Mouse (Mus musculus): ENCODE data around the gene Prg3. TPM values are rescaled to one million over a fixed set of nuclear protein-coding genes. Genes with fewer than 3 reads are reported as not detected.

Gene Prg3
- polyA plus RNA-seq, 1 experiment from 2014 or later: not detected

GRCm38 (mm10) chr2:85026178-85026577 is 38.2 kb downstream of the Prg3 start:
- WGBS: 81% methylated on average over 3 of the region's 3 CpGs
- no peak for TF ChIP-seq EP300 (optimal IDR thresholded peaks at IDR 0.05)
- TF ChIP-seq CTCF (IDR thresholded peaks at IDR 0.05; ENCODE audit: low read depth): no peak

GRCm38 (mm10) chr2:85027281-85027680 is 39.3 kb downstream of the Prg3 start:
- WGBS: 75% methylated on average over 5 of the region's 5 CpGs
- H3K4me1 ChIP-seq (replicated peaks; ENCODE audit: control insufficient read depth, insufficient read depth): no peaks in the 10 kb centered on the region

More at GRCm38 (mm10) chr2:85026178-85026577, 38.2 kb downstream of the Prg3 start:
- Histone ChIP-seq H3K36me3 (ENCODE audit: control insufficient read depth, insufficient read depth, low read length) (no peaks in the 10 kb centered on the region), H3K9ac (ENCODE audit: low read length) (no peak overlapping the region), H3K4me1 (replicated peaks; ENCODE audit: control insufficient read depth, insufficient read depth) (no peaks in the 10 kb centered on the region), H3K4me2 (replicated peaks; ENCODE audit: low read depth) (no peak overlapping the region), H3K4me3 (ENCODE audit: low read depth, low read length) (no peak overlapping the region), H3K9me3 (ENCODE audit: control insufficient read depth, low read length) (no peaks in the 10 kb centered on the region), H3K27me3 (ENCODE audit: control insufficient read depth, insufficient read depth, low read length) (no peaks in the 10 kb centered on the region), H3K27ac (replicated peaks) (no peak overlapping the region)
- no peak for DNase-seq (ENCODE audit: low spot score)
- ATAC-seq (ENCODE audit: low FRiP score, low TSS enrichment): no peak

GRCm38 (mm10) chr2:85029897-85030296 is 41.9 kb downstream of the Prg3 start:
- ATAC-seq (ENCODE audit: low FRiP score, low TSS enrichment) (peak; percentile 34; the same call in 1 of the 2 replicates), DNase-seq (ENCODE audit: low spot score) (no peak)
- H3K36me3 ChIP-seq (ENCODE audit: control insufficient read depth, insufficient read depth, low read length): no peaks in the 10 kb centered on the region
- no peak overlapping the region for H3K4me2 ChIP-seq (replicated peaks; ENCODE audit: low read depth)
- H3K27ac ChIP-seq (replicated peaks): no peak overlapping the region
- H3K4me1 ChIP-seq (replicated peaks; ENCODE audit: control insufficient read depth, insufficient read depth): no peaks in the 10 kb centered on the region
- H3K9me3 ChIP-seq (ENCODE audit: control insufficient read depth, low read length): no peaks in the 10 kb centered on the region
- H3K27me3 ChIP-seq (ENCODE audit: control insufficient read depth, insufficient read depth, low read length): no peaks in the 10 kb centered on the region
- TF ChIP-seq CTCF (IDR thresholded peaks at IDR 0.05; ENCODE audit: low read depth) (no peak), EP300 (optimal IDR thresholded peaks at IDR 0.05) (no peak)
- 18% methylated on average over 6 of the region's 6 CpGs for WGBS
- no peak overlapping the region for H3K4me3 ChIP-seq (ENCODE audit: low read depth, low read length)
- H3K9ac ChIP-seq (ENCODE audit: low read length): no peak overlapping the region

More at GRCm38 (mm10) chr2:85027281-85027680, 39.3 kb downstream of the Prg3 start:
- H3K4me3 ChIP-seq (ENCODE audit: low read depth, low read length): no peak overlapping the region
- H3K27ac ChIP-seq (replicated peaks): no peak overlapping the region
- no peak overlapping the region for H3K4me2 ChIP-seq (replicated peaks; ENCODE audit: low read depth)
- H3K9me3 ChIP-seq (ENCODE audit: control insufficient read depth, low read length): no peaks in the 10 kb centered on the region
- ATAC-seq (ENCODE audit: low FRiP score, low TSS enrichment): no peak
- H3K36me3 ChIP-seq (ENCODE audit: control insufficient read depth, insufficient read depth, low read length): no peaks in the 10 kb centered on the region
- no peak overlapping the region for H3K9ac ChIP-seq (ENCODE audit: low read length)
- H3K27me3 ChIP-seq (ENCODE audit: control insufficient read depth, insufficient read depth, low read length): no peaks in the 10 kb centered on the region
- DNase-seq (ENCODE audit: low spot score): no peak
- TF ChIP-seq CTCF (IDR thresholded peaks at IDR 0.05; ENCODE audit: low read depth) (no peak), EP300 (optimal IDR thresholded peaks at IDR 0.05) (no peak)

GRCm38 (mm10) chr2:85030989-85031388 is 43.0 kb downstream of the Prg3 start:
- DNase-seq (ENCODE audit: low spot score) (no peak), ATAC-seq (ENCODE audit: low FRiP score, low TSS enrichment) (no peak)
- H3K36me3 ChIP-seq (ENCODE audit: control insufficient read depth, insufficient read depth, low read length): no peaks in the 10 kb centered on the region
- no peak overlapping the region for H3K27ac ChIP-seq (replicated peaks)
- H3K27me3 ChIP-seq (ENCODE audit: control insufficient read depth, insufficient read depth, low read length): no peaks in the 10 kb centered on the region
- H3K4me2 ChIP-seq (replicated peaks; ENCODE audit: low read depth): no peak overlapping the region
- no peak overlapping the region for H3K9ac ChIP-seq (ENCODE audit: low read length)
- TF ChIP-seq EP300 (optimal IDR thresholded peaks at IDR 0.05) (no peak), CTCF (IDR thresholded peaks at IDR 0.05; ENCODE audit: low read depth) (no peak)
- no peak overlapping the region for H3K4me3 ChIP-seq (ENCODE audit: low read depth, low read length)
- no peaks in the 10 kb centered on the region for H3K4me1 ChIP-seq (replicated peaks; ENCODE audit: control insufficient read depth, insufficient read depth)
- H3K9me3 ChIP-seq (ENCODE audit: control insufficient read depth, low read length): no peaks in the 10 kb centered on the region
- WGBS: 44% methylated on average over 6 of the region's 6 CpGs

GRCm38 (mm10) chr2:85033121-85033520 is 45.1 kb downstream of the Prg3 start:
- Histone ChIP-seq H3K9ac (ENCODE audit: low read length) (no peak overlapping the region), H3K9me3 (ENCODE audit: control insufficient read depth, low read length) (no peaks in the 10 kb centered on the region), H3K4me2 (replicated peaks; ENCODE audit: low read depth) (no peak overlapping the region), H3K4me1 (replicated peaks; ENCODE audit: control insufficient read depth, insufficient read depth) (no peaks in the 10 kb centered on the region), H3K27me3 (ENCODE audit: control insufficient read depth, insufficient read depth, low read length) (no peaks in the 10 kb centered on the region), H3K27ac (replicated peaks) (no peak overlapping the region), H3K36me3 (ENCODE audit: control insufficient read depth, insufficient read depth, low read length) (no peaks in the 10 kb centered on the region), H3K4me3 (ENCODE audit: low read depth, low read length) (no peak overlapping the region)
- WGBS: 71% methylated on average over 2 of the region's 2 CpGs
- DNase-seq (ENCODE audit: low spot score) (no peak), ATAC-seq (ENCODE audit: low FRiP score, low TSS enrichment) (no peak)
- TF ChIP-seq EP300 (optimal IDR thresholded peaks at IDR 0.05) (no peak), CTCF (IDR thresholded peaks at IDR 0.05; ENCODE audit: low read depth) (no peak)

- ATAC-seq (ENCODE audit: low FRiP score, low TSS enrichment): no peak
- WGBS: 74% methylated on average over 7 of the region's 7 CpGs
- H3K9me3 ChIP-seq (ENCODE audit: control insufficient read depth, low read length): no peaks in the 10 kb centered on the region
Measured at GRCm38 (mm10) chr2:85034169-85034568, 46.2 kb downstream of the Prg3 start.

More at GRCm38 (mm10) chr2:85034169-85034568, 46.2 kb downstream of the Prg3 start:
- no peaks in the 10 kb centered on the region for H3K36me3 ChIP-seq (ENCODE audit: control insufficient read depth, insufficient read depth, low read length)
- H3K27me3 ChIP-seq (ENCODE audit: control insufficient read depth, insufficient read depth, low read length): no peaks in the 10 kb centered on the region
- no peaks in the 10 kb centered on the region for H3K4me1 ChIP-seq (replicated peaks; ENCODE audit: control insufficient read depth, insufficient read depth)
- no peak for DNase-seq (ENCODE audit: low spot score)
- TF ChIP-seq EP300 (optimal IDR thresholded peaks at IDR 0.05) (no peak), CTCF (IDR thresholded peaks at IDR 0.05; ENCODE audit: low read depth) (no peak)
- no peak overlapping the region for H3K4me2 ChIP-seq (replicated peaks; ENCODE audit: low read depth)
- no peak overlapping the region for H3K4me3 ChIP-seq (ENCODE audit: low read depth, low read length)
- no peak overlapping the region for H3K9ac ChIP-seq (ENCODE audit: low read length)
- no peak overlapping the region for H3K27ac ChIP-seq (replicated peaks)
